Mouse (Mus musculus): ENCODE data around the gene Pde3a. TPM values are rescaled to one million over a fixed set of nuclear protein-coding genes. Genes with fewer than 3 reads are reported as not detected.
A peak's percentile ranks its signal among the peaks of the same experiment; 100 is the strongest.

Gene Pde3a
- polyA plus RNA-seq, 1 experiment from 2014 or later: 1.4 TPM

- H3K27ac ChIP-seq (ENCODE audit: low read length): no peak overlapping the region
- no peaks in the 10 kb centered on the region for H3K4me1 ChIP-seq (replicated peaks; ENCODE audit: control insufficient read depth, insufficient read depth, low read length)
- WGBS: 96% methylated on average over 3 of the region's 3 CpGs
- H3K9ac ChIP-seq (replicated peaks; ENCODE audit: low read depth, low read length): no peak overlapping the region
- H3K4me3 ChIP-seq (replicated peaks; ENCODE audit: low read length): no peak overlapping the region
- H3K36me3 ChIP-seq (ENCODE audit: control insufficient read depth, insufficient read depth): no peaks in the 10 kb centered on the region
- no peaks in the 10 kb centered on the region for H3K9me3 ChIP-seq (ENCODE audit: control insufficient read depth, low read length)
- H3K4me2 ChIP-seq (ENCODE audit: low read length): no peak overlapping the region
- no peak for ATAC-seq
- H3K27me3 ChIP-seq (replicated peaks; ENCODE audit: control insufficient read depth, insufficient read depth, low read length): no peaks in the 10 kb centered on the region
Measured at GRCm38 (mm10) chr6:141363664-141364063, 114.6 kb downstream of the Pde3a start.

DNA sequence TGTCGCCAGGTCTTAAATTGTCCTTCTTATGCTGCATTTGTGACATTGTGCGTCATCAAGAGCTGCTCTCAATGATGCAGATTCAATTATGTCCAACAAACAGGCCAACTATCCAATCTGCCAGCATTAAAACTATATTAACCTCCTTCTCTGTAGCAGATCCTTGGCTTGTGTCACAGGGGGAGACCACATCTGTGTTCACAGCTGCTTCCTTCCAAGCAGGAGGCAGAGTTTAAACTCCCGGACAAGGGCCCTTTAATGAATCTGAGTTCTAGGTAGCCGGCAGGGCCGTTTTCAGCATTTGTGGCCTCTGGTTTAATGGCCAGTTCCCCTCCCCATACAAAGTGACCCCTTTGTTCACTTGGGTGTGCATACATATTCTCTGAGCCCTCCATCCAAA is 118.0 kb downstream of the Pde3a start:
- H3K9me3 ChIP-seq (ENCODE audit: control insufficient read depth, low read length): no peaks in the 10 kb centered on the region
- H3K27ac ChIP-seq (ENCODE audit: low read length): no peak overlapping the region
- H3K4me3 ChIP-seq (replicated peaks; ENCODE audit: low read length): no peak overlapping the region
- H3K27me3 ChIP-seq (replicated peaks; ENCODE audit: control insufficient read depth, insufficient read depth, low read length): no peaks in the 10 kb centered on the region
- ATAC-seq: no peak
- H3K9ac ChIP-seq (replicated peaks; ENCODE audit: low read depth, low read length): no peak overlapping the region
- H3K4me2 ChIP-seq (ENCODE audit: low read length): no peak overlapping the region
- H3K4me1 ChIP-seq (replicated peaks; ENCODE audit: control insufficient read depth, insufficient read depth, low read length): no peaks in the 10 kb centered on the region
- no peaks in the 10 kb centered on the region for H3K36me3 ChIP-seq (ENCODE audit: control insufficient read depth, insufficient read depth)
- WGBS: 70% methylated on average over 5 of the region's 5 CpGs

DNA sequence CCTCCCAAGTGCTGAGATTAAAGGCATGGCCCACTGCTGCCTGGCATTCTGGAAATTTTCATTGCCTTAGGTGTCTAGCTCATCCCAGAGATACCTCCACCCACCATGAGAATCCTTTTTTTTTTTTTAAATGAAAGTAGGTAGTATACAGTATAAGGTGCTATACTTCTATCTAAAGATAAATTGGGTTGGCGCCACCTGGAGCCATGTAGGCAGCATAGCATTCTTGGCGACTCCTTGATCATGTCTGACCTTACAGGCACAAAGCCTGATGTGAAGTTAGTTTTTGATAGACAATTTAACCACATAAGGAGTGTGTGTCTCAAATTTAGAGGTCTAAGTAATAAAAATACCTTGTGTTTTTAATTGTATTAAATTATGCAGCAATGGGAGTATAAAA is 123.6 kb downstream of the Pde3a start:
- 56% methylated on average over 2 of the region's 2 CpGs for WGBS

DNA sequence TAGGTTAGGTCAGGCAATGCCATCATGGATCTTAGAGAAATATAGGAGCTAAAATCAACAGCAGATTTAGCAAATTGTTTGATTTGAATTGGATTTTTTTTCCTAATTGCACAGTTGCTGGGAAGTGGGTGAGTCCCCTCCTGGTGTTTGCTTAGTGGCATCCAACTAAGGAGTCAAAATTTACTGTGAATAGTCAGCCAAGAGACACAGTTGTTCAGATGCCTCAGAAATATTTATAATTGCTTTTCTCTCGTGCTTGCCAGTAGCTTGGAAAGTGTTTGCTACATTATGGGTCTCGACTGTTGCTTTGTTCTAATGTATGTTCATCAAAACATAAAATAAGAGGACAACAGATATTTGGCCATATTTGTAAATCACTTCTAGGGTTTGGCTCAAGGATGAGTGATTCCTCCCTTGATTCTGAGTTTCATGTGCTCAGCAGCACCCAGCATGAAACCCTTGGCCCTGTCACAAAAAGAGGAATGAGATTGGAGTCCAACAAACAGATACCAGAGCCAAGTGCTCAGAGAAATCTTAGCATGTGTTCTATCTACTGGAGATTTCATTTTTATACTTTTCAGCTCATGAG is 125.5 kb downstream of the Pde3a start:
- no peaks in the 10 kb centered on the region for H3K9me3 ChIP-seq (ENCODE audit: control insufficient read depth, low read length)
- no peak overlapping the region for H3K27ac ChIP-seq (ENCODE audit: low read length)
- H3K4me3 ChIP-seq (replicated peaks; ENCODE audit: low read length): no peak overlapping the region
- H3K36me3 ChIP-seq (ENCODE audit: control insufficient read depth, insufficient read depth): no peaks in the 10 kb centered on the region
- no peaks in the 10 kb centered on the region for H3K27me3 ChIP-seq (replicated peaks; ENCODE audit: control insufficient read depth, insufficient read depth, low read length)
- 53% methylated on average over 2 of the region's 2 CpGs for WGBS
- H3K9ac ChIP-seq (replicated peaks; ENCODE audit: low read depth, low read length): no peak overlapping the region
- peak; percentile 72 for ATAC-seq
- peaks cover 3% of the 10 kb centered on the region; the same call in 1 of the 2 replicates for H3K4me1 ChIP-seq (replicated peaks; ENCODE audit: control insufficient read depth, insufficient read depth, low read length)
- H3K4me2 ChIP-seq (ENCODE audit: low read length): no peak overlapping the region

More for the DNA sequence above, 123.6 kb downstream of the Pde3a start:
- Histone ChIP-seq H3K9ac (replicated peaks; ENCODE audit: low read depth, low read length) (no peak overlapping the region), H3K27ac (ENCODE audit: low read length) (no peak overlapping the region), H3K4me3 (replicated peaks; ENCODE audit: low read length) (no peak overlapping the region), H3K36me3 (ENCODE audit: control insufficient read depth, insufficient read depth) (no peaks in the 10 kb centered on the region), H3K27me3 (replicated peaks; ENCODE audit: control insufficient read depth, insufficient read depth, low read length) (no peaks in the 10 kb centered on the region), H3K4me2 (ENCODE audit: low read length) (no peak overlapping the region), H3K4me1 (replicated peaks; ENCODE audit: control insufficient read depth, insufficient read depth, low read length) (peaks cover 3% of the 10 kb centered on the region; the same call in 1 of the 2 replicates), H3K9me3 (ENCODE audit: control insufficient read depth, low read length) (no peaks in the 10 kb centered on the region)
- ATAC-seq: no peak

DNA sequence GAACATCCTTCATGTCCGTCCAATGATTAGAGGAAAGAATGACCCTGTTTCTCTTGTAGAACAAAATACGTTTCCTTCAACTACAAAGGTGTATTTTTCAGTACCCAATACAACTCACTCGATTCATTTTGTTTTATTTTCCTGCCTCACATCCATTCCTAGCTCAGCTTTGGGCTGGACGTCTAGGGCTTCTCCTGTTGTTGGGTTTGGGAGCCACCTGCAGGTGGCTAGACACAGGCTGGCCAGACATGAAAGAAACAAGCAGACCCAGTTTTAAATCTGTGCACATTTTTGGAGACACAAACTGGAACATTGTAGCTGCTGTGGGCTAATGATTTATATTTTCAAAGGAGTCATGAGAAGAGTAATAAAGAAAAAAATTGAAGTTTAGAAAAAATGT is 126.1 kb downstream of the Pde3a start:
- H3K9me3 ChIP-seq (ENCODE audit: control insufficient read depth, low read length): no peaks in the 10 kb centered on the region
- no peak for ATAC-seq
- H3K27ac ChIP-seq (ENCODE audit: low read length): no peak overlapping the region
- no peak overlapping the region for H3K9ac ChIP-seq (replicated peaks; ENCODE audit: low read depth, low read length)
- H3K27me3 ChIP-seq (replicated peaks; ENCODE audit: control insufficient read depth, insufficient read depth, low read length): no peaks in the 10 kb centered on the region
- no peaks in the 10 kb centered on the region for H3K36me3 ChIP-seq (ENCODE audit: control insufficient read depth, insufficient read depth)
- 73% methylated on average over 4 of the region's 4 CpGs for WGBS
- H3K4me3 ChIP-seq (replicated peaks; ENCODE audit: low read length): no peak overlapping the region
- H3K4me2 ChIP-seq (ENCODE audit: low read length): no peak overlapping the region
- H3K4me1 ChIP-seq (replicated peaks; ENCODE audit: control insufficient read depth, insufficient read depth, low read length): peaks cover 3% of the 10 kb centered on the region; the same call in 1 of the 2 replicates

GRCm38 (mm10) chr6:141380927-141381326 is 131.9 kb downstream of the Pde3a start:
- Histone ChIP-seq H3K27ac (ENCODE audit: low read length) (no peak overlapping the region), H3K4me1 (replicated peaks; ENCODE audit: control insufficient read depth, insufficient read depth, low read length) (peaks cover 8% of the 10 kb centered on the region; the same call in 1 of the 2 replicates)

GRCm38 (mm10) chr6:141381473-141381872 is 132.4 kb downstream of the Pde3a start:
- Histone ChIP-seq H3K4me2 (ENCODE audit: low read length) (no peak overlapping the region), H3K4me1 (replicated peaks; ENCODE audit: control insufficient read depth, insufficient read depth, low read length) (peaks cover 8% of the 10 kb centered on the region; the same call in 1 of the 2 replicates), H3K9ac (replicated peaks; ENCODE audit: low read depth, low read length) (no peak overlapping the region), H3K4me3 (replicated peaks; ENCODE audit: low read length) (no peak overlapping the region), H3K36me3 (ENCODE audit: control insufficient read depth, insufficient read depth) (no peaks in the 10 kb centered on the region), H3K27ac (ENCODE audit: low read length) (no peak overlapping the region), H3K27me3 (replicated peaks; ENCODE audit: control insufficient read depth, insufficient read depth, low read length) (no peaks in the 10 kb centered on the region), H3K9me3 (ENCODE audit: control insufficient read depth, low read length) (no peaks in the 10 kb centered on the region)
- 51% methylated on average over 8 of the region's 8 CpGs for WGBS
- ATAC-seq: peak; percentile 82

More at GRCm38 (mm10) chr6:141380927-141381326, 131.9 kb downstream of the Pde3a start:
- Histone ChIP-seq H3K9me3 (ENCODE audit: control insufficient read depth, low read length) (no peaks in the 10 kb centered on the region), H3K4me2 (ENCODE audit: low read length) (no peak overlapping the region), H3K9ac (replicated peaks; ENCODE audit: low read depth, low read length) (no peak overlapping the region), H3K27me3 (replicated peaks; ENCODE audit: control insufficient read depth, insufficient read depth, low read length) (no peaks in the 10 kb centered on the region), H3K36me3 (ENCODE audit: control insufficient read depth, insufficient read depth) (no peaks in the 10 kb centered on the region), H3K4me3 (replicated peaks; ENCODE audit: low read length) (no peak overlapping the region)
- WGBS: 55% methylated on average over 12 of the region's 12 CpGs
- ATAC-seq: peak; percentile 44; the same call in 1 of the 2 replicates

GRCm38 (mm10) chr6:141381881-141382370 is 132.9 kb downstream of the Pde3a start:
- H3K9me3 ChIP-seq (ENCODE audit: control insufficient read depth, low read length): no peaks in the 10 kb centered on the region
- no peaks in the 10 kb centered on the region for H3K36me3 ChIP-seq (ENCODE audit: control insufficient read depth, insufficient read depth)
- WGBS: 84% methylated on average over 4 of the region's 4 CpGs
- H3K4me1 ChIP-seq (replicated peaks; ENCODE audit: control insufficient read depth, insufficient read depth, low read length): peaks cover 8% of the 10 kb centered on the region; the same call in 1 of the 2 replicates
- no peak overlapping the region for H3K4me2 ChIP-seq (ENCODE audit: low read length)
- no peak overlapping the region for H3K9ac ChIP-seq (replicated peaks; ENCODE audit: low read depth, low read length)
- no peak overlapping the region for H3K27ac ChIP-seq (ENCODE audit: low read length)
- ATAC-seq: peak; percentile 62
- H3K4me3 ChIP-seq (replicated peaks; ENCODE audit: low read length): no peak overlapping the region
- no peaks in the 10 kb centered on the region for H3K27me3 ChIP-seq (replicated peaks; ENCODE audit: control insufficient read depth, insufficient read depth, low read length)

GRCm38 (mm10) chr6:141388104-141388503 is 139.0 kb downstream of the Pde3a start:
- ATAC-seq: no peak
- H3K9ac ChIP-seq (replicated peaks; ENCODE audit: low read depth, low read length): no peak overlapping the region
- H3K27me3 ChIP-seq (replicated peaks; ENCODE audit: control insufficient read depth, insufficient read depth, low read length): no peaks in the 10 kb centered on the region
- H3K36me3 ChIP-seq (ENCODE audit: control insufficient read depth, insufficient read depth): no peaks in the 10 kb centered on the region
- no peak overlapping the region for H3K4me2 ChIP-seq (ENCODE audit: low read length)
- H3K27ac ChIP-seq (ENCODE audit: low read length): no peak overlapping the region
- no peaks in the 10 kb centered on the region for H3K9me3 ChIP-seq (ENCODE audit: control insufficient read depth, low read length)
- H3K4me3 ChIP-seq (replicated peaks; ENCODE audit: low read length): no peak overlapping the region
- WGBS: 81% methylated on average over 5 of the region's 5 CpGs
- H3K4me1 ChIP-seq (replicated peaks; ENCODE audit: control insufficient read depth, insufficient read depth, low read length): no peaks in the 10 kb centered on the region
